Mouse (Mus musculus) kidney, adult 9 months (tissue): ENCODE data around the gene Dthd1.
A peak's percentile ranks its signal among the peaks of the same experiment; 100 is the strongest.

ENCODE experiments used
- DNase-seq: peaks from one replicate; pipeline ENCODE4 v3.0.0; 2022

The Dthd1 gene

DNA sequence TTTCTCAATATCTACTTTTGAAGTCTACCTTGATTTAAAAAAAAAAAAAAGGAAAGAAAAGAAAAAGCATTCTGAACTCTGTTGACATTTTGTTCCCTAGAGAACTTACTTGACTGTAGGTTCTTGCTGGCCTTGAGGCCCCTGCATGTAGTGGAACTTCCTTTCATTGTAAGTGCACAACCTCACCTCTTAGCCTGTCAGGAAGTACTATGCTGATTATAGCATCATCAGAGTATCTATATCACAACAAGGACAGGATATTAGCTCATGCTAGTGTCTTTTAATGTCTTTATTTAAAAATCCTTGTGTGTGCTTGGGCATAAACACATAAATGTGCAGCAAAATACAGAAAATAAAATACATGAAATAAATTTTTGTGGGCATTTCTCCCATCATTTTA, 53.4 kb downstream of the Dthd1 start:
- no peak for DNase-seq

DNA sequence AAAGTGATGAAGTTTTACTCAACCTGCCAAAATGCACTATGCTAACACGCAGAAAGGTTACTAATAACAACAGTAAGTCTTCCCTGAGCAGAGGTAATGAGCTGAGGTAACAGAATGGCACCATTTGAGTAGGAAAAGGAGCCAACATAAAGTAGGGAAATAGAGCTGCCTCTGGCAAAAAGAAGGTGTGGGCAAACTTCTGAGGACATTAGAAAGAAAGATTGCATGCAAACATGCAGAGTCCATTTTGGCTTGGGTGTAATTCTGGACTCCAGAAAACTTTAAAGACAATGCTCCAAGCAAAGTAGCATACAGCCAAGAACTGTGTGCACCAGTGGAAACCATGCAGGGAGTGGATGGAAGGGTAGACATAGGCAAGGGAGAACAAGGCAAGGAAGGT, 65.9 kb downstream of the Dthd1 start:
- DNase-seq, result no peak

DNA sequence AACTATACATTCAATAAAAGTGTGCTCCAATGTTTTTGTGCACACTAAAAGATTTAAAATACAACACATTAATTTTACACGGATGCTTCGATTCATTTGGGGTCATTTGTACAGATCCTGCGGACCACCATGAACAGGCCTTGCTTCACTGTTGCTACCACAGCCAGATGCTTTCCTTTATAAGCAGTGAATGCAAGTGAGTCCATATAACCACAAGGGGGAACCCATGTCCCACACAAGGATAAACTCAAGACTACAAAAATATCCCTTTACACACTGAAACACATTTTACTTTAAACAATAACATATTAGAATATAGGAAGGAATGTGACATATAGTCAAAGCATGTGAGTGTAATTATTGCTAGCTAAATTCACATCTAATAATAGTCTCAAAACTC, 81.7 kb downstream of the Dthd1 start:
- peak; percentile 19 for DNase-seq

GRCm38 (mm10) chr5:62906954-62907353, 93.3 kb downstream of the Dthd1 start:
- DNase-seq, result no peak

DNA sequence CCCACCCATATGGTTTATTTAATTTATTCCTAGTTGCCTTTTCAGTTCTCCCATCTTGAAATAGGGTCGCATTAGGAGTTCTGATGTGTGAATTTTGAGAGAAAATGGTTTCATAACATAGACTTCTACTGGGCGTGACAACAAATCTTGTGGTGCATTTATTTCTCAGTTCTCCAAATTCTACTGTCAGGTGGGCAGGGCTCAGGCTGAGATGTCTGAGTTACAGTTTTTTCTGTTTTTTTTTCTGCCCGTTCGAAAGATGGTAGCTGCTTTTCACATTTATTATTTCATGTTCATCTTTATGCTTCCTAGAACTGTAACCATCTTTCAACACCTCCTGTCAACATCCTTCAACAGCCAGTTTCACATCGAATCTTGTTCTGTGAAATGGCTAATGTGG, 95.5 kb downstream of the Dthd1 start:
- no peak for DNase-seq

- DNase-seq, result peak; percentile 6
These were observed 111.0 kb downstream of the Dthd1 start for GRCm38 (mm10) chr5:62924616-62925015.
